Mouse (Mus musculus) G1E (cell line): ENCODE measurements at regions not wholly inside any gene's neighbourhood (a gene's known extent, or its start where the extent isn't known, plus 50 kb on each side); places are given as distances from the start of the nearest gene placed in this dataset.

ENCODE experiments used
- CTCF ChIP-seq: IDR thresholded peaks from 2 replicates; pipeline ENCODE4 v1.5.1; 2012; ENCODE audit warnings: low read depth, low read length, inconsistent platforms, mixed read lengths
- GATA1 ChIP-seq: IDR thresholded peaks from 2 replicates; pipeline ENCODE4 v1.6.1; 2012; ENCODE audit warnings: borderline replicate concordance, low read length, inconsistent platforms, mixed read lengths
- POLR2AphosphoS5 ChIP-seq: IDR thresholded peaks from 2 replicates; pipeline ENCODE4 v1.6.1; 2012; ENCODE audit warnings: low read depth, low read length, inconsistent platforms; ENCODE audit not compliant: insufficient replicate concordance
- TAL1 ChIP-seq: conservative IDR thresholded peaks from 2 replicates; pipeline ENCODE4 v1.6.1; 2012; ENCODE audit warnings: low read depth, low read length, inconsistent platforms, mixed read lengths

- no peak for TF ChIP-seq CTCF
- TF ChIP-seq GATA1, result no peak
- TF ChIP-seq TAL1, result no peak
- no peak for TF ChIP-seq POLR2AphosphoS5
Measured at GRCm38 (mm10) chr7:124667180-124667968, 684.7 kb downstream of the Hs3st4 start.
